Mouse (Mus musculus) MEL (cell line): ENCODE measurements at regions not wholly inside any gene's neighbourhood (a gene's known extent, or its start where the extent isn't known, plus 50 kb on each side); places are given as distances from the start of the nearest gene placed in this dataset.

Experiments
- CHD1 ChIP-seq: IDR thresholded peaks from 2 replicates; pipeline ENCODE4 v1.6.1; 2012; ENCODE audit warnings: low read depth, mild to moderate bottlenecking, inconsistent platforms, low read length, improper control_type of control experiment
- EP300 ChIP-seq, 2 experiments: IDR thresholded peaks; 2 replicates each; pipeline ENCODE4 v1.6.1; 2011; ENCODE audit warnings: improper control_type of control experiment in 2 of 2, low read length in 2 of 2, low read depth in 1 of 2, mild to moderate bottlenecking in 1 of 2
- ETS1 ChIP-seq: IDR thresholded peaks from 2 replicates; pipeline ENCODE4 v1.6.1; 2012; ENCODE audit warnings: low read depth, mild to moderate bottlenecking, inconsistent platforms, low read length, improper control_type of control experiment, moderate library complexity
- MAFK ChIP-seq: IDR thresholded peaks from 2 replicates; pipeline ENCODE4 v1.6.1; 2011; ENCODE audit warnings: low read depth, mild to moderate bottlenecking, low read length, improper control_type of control experiment, borderline replicate concordance

DNA sequence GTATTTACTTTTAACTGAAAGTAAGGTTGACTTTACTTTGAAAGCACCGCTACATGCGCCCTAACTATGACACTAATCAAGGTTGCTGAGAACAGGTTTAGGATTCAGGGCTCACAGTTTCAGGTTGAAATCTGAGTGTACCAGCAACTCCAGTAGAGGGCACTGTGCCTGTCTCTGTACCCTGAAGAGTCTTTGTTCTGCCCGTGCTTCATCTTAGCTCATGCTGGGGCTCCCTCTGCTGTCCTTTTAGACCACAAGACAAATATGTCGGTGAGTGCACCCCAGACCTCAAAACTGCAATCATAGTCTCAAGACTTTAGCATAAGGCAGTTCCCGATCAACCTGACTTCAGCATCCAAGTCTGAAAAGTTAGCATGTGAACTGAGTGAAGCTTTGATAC is 440.9 kb upstream of the Fam241a start:
- TF ChIP-seq EP300 (IDR thresholded peaks at IDR 0.05; ENCODE audit: low read depth in 1 of 2, low read length in 2 of 2): no peak
- no peak for TF ChIP-seq MAFK
- TF ChIP-seq CHD1: no peak
- no peak for TF ChIP-seq ETS1
